Mouse (Mus musculus): ENCODE results near the gene Gm5089. TPM values are rescaled to one million over a fixed set of nuclear protein-coding genes. Genes with fewer than 3 reads are reported as not detected.

Gm5089 gene
- polyA plus RNA-seq (2015; fragmentation: Nextera tagmentation; extraction: Ambion mirVana) = not detected in 2 replicates

DNA sequence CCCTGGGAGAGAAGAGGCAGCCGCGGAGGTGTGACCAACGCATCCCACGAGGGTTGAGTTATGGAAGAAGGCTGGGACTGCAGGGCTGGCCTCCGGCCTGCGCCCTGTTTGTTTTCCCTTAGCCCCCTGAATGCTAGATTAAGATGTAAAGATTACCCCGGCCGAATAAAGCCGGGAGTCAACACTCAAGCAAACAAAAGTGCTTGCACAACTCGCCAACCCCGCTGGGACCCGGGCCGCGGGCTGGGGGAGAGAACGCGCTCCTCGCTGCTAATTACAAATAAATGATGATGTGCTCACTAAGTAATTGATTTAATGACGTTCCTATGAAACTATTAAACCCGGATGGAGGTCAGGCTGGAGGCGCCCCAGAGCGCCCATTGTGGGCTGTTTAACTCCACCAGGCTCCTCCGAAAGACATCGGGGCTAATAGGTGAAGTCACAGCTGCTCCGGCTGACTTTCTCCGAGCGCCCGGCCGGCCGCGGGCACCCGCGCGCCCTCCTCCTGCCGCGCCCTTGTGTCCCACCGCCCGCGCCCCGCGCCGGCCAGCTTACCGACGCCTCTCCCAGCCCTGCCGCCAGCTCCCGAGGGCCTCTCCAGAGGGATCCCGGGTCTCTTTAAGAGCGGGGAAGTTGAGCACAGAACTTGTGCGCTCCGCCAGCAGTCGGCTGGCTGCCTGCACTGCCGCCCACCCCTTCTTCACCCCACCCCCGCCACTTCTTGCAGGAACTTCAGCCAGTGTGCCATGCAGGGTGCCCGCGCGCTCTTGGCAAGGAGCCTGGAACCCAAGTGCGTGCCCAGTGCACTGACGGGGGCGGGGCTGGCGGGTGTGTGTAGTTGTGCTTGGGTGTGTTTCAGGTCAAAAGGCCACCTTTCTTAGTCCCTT lies at the start of gene Gm5089:
Gm5089 (minus strand) TSS at position 620 of the 887 bp plus-strand sequence.
- peak; percentile 38 for DNase-seq (ENCODE audit: low spot score)
- peak within 1 kb of the TSS; percentile 55 for H3K4me2 ChIP-seq (replicated peaks; ENCODE audit: low read depth)
- WGBS = under 1% methylated on average over 55 of the region's 59 CpGs
- no peaks in the 10 kb centered on the region for H3K9me3 ChIP-seq (ENCODE audit: control insufficient read depth, low read length)
- no peak within 1 kb of the TSS for H3K9ac ChIP-seq (ENCODE audit: low read length)
- H3K27ac ChIP-seq (replicated peaks) = no peak within 1 kb of the TSS
- no peaks in the 10 kb centered on the region for H3K36me3 ChIP-seq (ENCODE audit: control insufficient read depth, insufficient read depth, low read length)
- H3K4me1 ChIP-seq (replicated peaks; ENCODE audit: control insufficient read depth, insufficient read depth) = no peaks in the 10 kb centered on the region
- peak within 1 kb of the TSS; percentile 33 for H3K4me3 ChIP-seq (ENCODE audit: low read depth, low read length)
- H3K27me3 ChIP-seq (ENCODE audit: control insufficient read depth, insufficient read depth, low read length) = peaks cover 17% of the 10 kb centered on the region; the same call in 1 of the 2 replicates
- TF ChIP-seq EP300 (optimal IDR thresholded peaks at IDR 0.05) (no peak), CTCF (IDR thresholded peaks at IDR 0.05; ENCODE audit: low read depth) (no peak)
- peak; percentile 53; the same call in 1 of the 2 replicates for ATAC-seq (ENCODE audit: low FRiP score, low TSS enrichment)

GRCm38 (mm10) chr14:122492015-122492414 lies 41.1 kb upstream of the Gm5089 start:
- no peak for DNase-seq (ENCODE audit: low spot score)
- no peak for TF ChIP-seq EP300 (optimal IDR thresholded peaks at IDR 0.05)
- no peak for TF ChIP-seq CTCF (IDR thresholded peaks at IDR 0.05; ENCODE audit: low read depth)
- no peak overlapping the region for H3K4me2 ChIP-seq (replicated peaks; ENCODE audit: low read depth)
- ATAC-seq (ENCODE audit: low FRiP score, low TSS enrichment) = no peak
- H3K9ac ChIP-seq (ENCODE audit: low read length) = no peak overlapping the region
- WGBS = 61% methylated on average over 1 of the region's 1 CpGs
- H3K27me3 ChIP-seq (ENCODE audit: control insufficient read depth, insufficient read depth, low read length) = peaks cover 6% of the 10 kb centered on the region; the same call in 1 of the 2 replicates
- no peak overlapping the region for H3K4me3 ChIP-seq (ENCODE audit: low read depth, low read length)
- no peaks in the 10 kb centered on the region for H3K36me3 ChIP-seq (ENCODE audit: control insufficient read depth, insufficient read depth, low read length)
- no peaks in the 10 kb centered on the region for H3K9me3 ChIP-seq (ENCODE audit: control insufficient read depth, low read length)
- no peaks in the 10 kb centered on the region for H3K4me1 ChIP-seq (replicated peaks; ENCODE audit: control insufficient read depth, insufficient read depth)
- H3K27ac ChIP-seq (replicated peaks) = no peak overlapping the region

DNA sequence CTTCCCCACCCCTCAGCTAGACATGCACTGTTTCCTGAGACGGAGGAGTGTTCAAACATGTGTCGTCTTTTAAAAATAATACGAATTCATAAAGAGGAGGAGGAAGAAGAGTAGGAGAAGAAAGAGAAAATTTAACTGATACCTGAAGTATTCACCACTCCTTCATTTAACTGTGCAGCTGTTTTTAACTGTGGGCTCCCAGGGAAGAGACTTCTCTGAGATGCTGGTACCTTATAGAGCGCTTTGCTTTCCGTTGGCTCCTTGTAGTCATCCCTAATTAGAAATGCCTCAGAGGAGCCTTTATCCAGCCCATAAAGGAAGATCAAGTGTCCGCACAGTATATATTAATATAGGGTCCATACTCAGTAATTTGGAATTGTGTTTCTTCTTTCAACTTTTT lies 40.6 kb upstream of the Gm5089 start:
- ATAC-seq (ENCODE audit: low FRiP score, low TSS enrichment) (no peak), DNase-seq (ENCODE audit: low spot score) (no peak)
- peaks cover 6% of the 10 kb centered on the region; the same call in 1 of the 2 replicates for H3K27me3 ChIP-seq (ENCODE audit: control insufficient read depth, insufficient read depth, low read length)
- no peak overlapping the region for H3K27ac ChIP-seq (replicated peaks)
- H3K36me3 ChIP-seq (ENCODE audit: control insufficient read depth, insufficient read depth, low read length) = no peaks in the 10 kb centered on the region
- no peaks in the 10 kb centered on the region for H3K9me3 ChIP-seq (ENCODE audit: control insufficient read depth, low read length)
- WGBS = 78% methylated on average over 6 of the region's 6 CpGs
- H3K4me1 ChIP-seq (replicated peaks; ENCODE audit: control insufficient read depth, insufficient read depth) = no peaks in the 10 kb centered on the region
- no peak overlapping the region for H3K9ac ChIP-seq (ENCODE audit: low read length)
- TF ChIP-seq CTCF (IDR thresholded peaks at IDR 0.05; ENCODE audit: low read depth) = no peak
- TF ChIP-seq EP300 (optimal IDR thresholded peaks at IDR 0.05) = no peak
- no peak overlapping the region for H3K4me3 ChIP-seq (ENCODE audit: low read depth, low read length)
- no peak overlapping the region for H3K4me2 ChIP-seq (replicated peaks; ENCODE audit: low read depth)

GRCm38 (mm10) chr14:122490441-122491328 lies 39.8 kb upstream of the Gm5089 start, which contains the start of gene Gm10837:
Gm10837 (plus strand) TSS chr14:122490586.
- no peaks in the 10 kb centered on the region for H3K9me3 ChIP-seq (ENCODE audit: control insufficient read depth, low read length)
- no peaks in the 10 kb centered on the region for H3K36me3 ChIP-seq (ENCODE audit: control insufficient read depth, insufficient read depth, low read length)
- TF ChIP-seq CTCF (IDR thresholded peaks at IDR 0.05; ENCODE audit: low read depth) = no peak
- no peak for TF ChIP-seq EP300 (optimal IDR thresholded peaks at IDR 0.05)
- H3K4me2 ChIP-seq (replicated peaks; ENCODE audit: low read depth) = peak within 1 kb of the TSS; percentile 21
- peaks cover 6% of the 10 kb centered on the region; the same call in 1 of the 2 replicates for H3K27me3 ChIP-seq (ENCODE audit: control insufficient read depth, insufficient read depth, low read length)
- WGBS = 3% methylated on average over 51 of the region's 51 CpGs
- H3K4me3 ChIP-seq (ENCODE audit: low read depth, low read length) = 0 out of 2 replicates have a peak within 1 kb of the TSS, but pooled peaks have one; percentile 18
- H3K9ac ChIP-seq (ENCODE audit: low read length) = no peak within 1 kb of the TSS
- ATAC-seq (ENCODE audit: low FRiP score, low TSS enrichment) = peak; percentile 56; the same call in 1 of the 2 replicates
- no peak for DNase-seq (ENCODE audit: low spot score)
- H3K27ac ChIP-seq (replicated peaks) = no peak within 1 kb of the TSS
- no peaks in the 10 kb centered on the region for H3K4me1 ChIP-seq (replicated peaks; ENCODE audit: control insufficient read depth, insufficient read depth)

- no peaks in the 10 kb centered on the region for H3K4me1 ChIP-seq (replicated peaks; ENCODE audit: control insufficient read depth, insufficient read depth)
- DNase-seq (ENCODE audit: low spot score) (no peak), ATAC-seq (ENCODE audit: low FRiP score, low TSS enrichment) (no peak)
- H3K4me3 ChIP-seq (ENCODE audit: low read depth, low read length) = no peak overlapping the region
- peaks cover 11% of the 10 kb centered on the region; the same call in 1 of the 2 replicates for H3K27me3 ChIP-seq (ENCODE audit: control insufficient read depth, insufficient read depth, low read length)
- no peaks in the 10 kb centered on the region for H3K36me3 ChIP-seq (ENCODE audit: control insufficient read depth, insufficient read depth, low read length)
- 9% methylated on average over 12 of the region's 12 CpGs for WGBS
- TF ChIP-seq CTCF (IDR thresholded peaks at IDR 0.05; ENCODE audit: low read depth) (no peak), EP300 (optimal IDR thresholded peaks at IDR 0.05) (no peak)
- no peak overlapping the region for H3K4me2 ChIP-seq (replicated peaks; ENCODE audit: low read depth)
- no peak overlapping the region for H3K9ac ChIP-seq (ENCODE audit: low read length)
- no peaks in the 10 kb centered on the region for H3K9me3 ChIP-seq (ENCODE audit: control insufficient read depth, low read length)
- H3K27ac ChIP-seq (replicated peaks) = no peak overlapping the region
Observed at GRCm38 (mm10) chr14:122489686-122490414, 38.9 kb upstream of the Gm5089 start.
